Mouse (Mus musculus) CH12.LX (cell line): ENCODE data around the gene Macrod2. TPM values are rescaled to one million over a fixed set of nuclear protein-coding genes. Genes with fewer than 3 reads are reported as not detected.

Source experiments
- DNase-seq: peaks from one replicate; pipeline ENCODE4 v3.0.0-alpha.2; 2013; ENCODE audit errors: extremely low read depth
- H3K27ac ChIP-seq: 2 replicates; pipeline ENCODE4 v1.5.1; 2012; ENCODE audit warnings: low read depth, mild to moderate bottlenecking, control low read depth, moderate library complexity; ENCODE audit not compliant: insufficient read depth
- H3K27me3 ChIP-seq: replicated peaks from 2 replicates; pipeline ENCODE3; 2012; ENCODE audit warnings: inconsistent platforms
- H3K36me3 ChIP-seq, 2 experiments: replicated peaks in 1 of 2; 2 replicates each; pipeline versions ENCODE3 to v1.6.1; 2012; ENCODE audit warnings: inconsistent platforms in 1 of 2, low read length in 1 of 2, mild to moderate bottlenecking in 1 of 2, mixed read lengths in 1 of 2, moderate library complexity in 1 of 2; ENCODE audit not compliant: control insufficient read depth in 1 of 2, insufficient read depth in 1 of 2
- H3K4me1 ChIP-seq, 2 experiments: 2 replicates each; pipeline ENCODE4 v1.6.1; 2012; ENCODE audit warnings: inconsistent platforms in 1 of 2, moderate library complexity in 1 of 2; ENCODE audit not compliant: insufficient read depth in 2 of 2, control insufficient read depth in 1 of 2
- H3K4me2 ChIP-seq: 2 replicates; pipeline ENCODE4 v1.6.1; 2012; ENCODE audit warnings: low read depth, mild to moderate bottlenecking, control low read depth; ENCODE audit not compliant: poor library complexity, insufficient read depth, severe bottlenecking
- H3K4me3 ChIP-seq, 3 experiments: fragments of 150-350 bp in 1 of 3; sonication (generic) in 1 of 3; replicated peaks in 1 of 3; 2 replicates each; pipeline versions ENCODE3 to v1.5.1; 2011 to 2012; ENCODE audit warnings: low read depth in 2 of 3, low read length in 2 of 3, mild to moderate bottlenecking in 2 of 3, moderate library complexity in 2 of 3, control low read depth in 1 of 3, improper control_type of control experiment in 1 of 3, inconsistent platforms in 1 of 3, mixed read lengths in 1 of 3; ENCODE audit not compliant: poor library complexity in 1 of 3
- H3K79me2 ChIP-seq: replicated peaks from 2 replicates; pipeline ENCODE4 v1.6.1; 2012; ENCODE audit warnings: mild to moderate bottlenecking, moderate library complexity; ENCODE audit not compliant: control insufficient read depth, poor library complexity, insufficient read depth, severe bottlenecking; ENCODE audit errors: extremely low read depth
- H3K9ac ChIP-seq: 2 replicates; pipeline ENCODE4 v1.6.1; 2012; ENCODE audit warnings: low read depth, mild to moderate bottlenecking, control low read depth, moderate library complexity; ENCODE audit not compliant: insufficient read depth
- H3K9me3 ChIP-seq: replicated peaks from 2 replicates; pipeline ENCODE3; 2012; ENCODE audit warnings: low read length, inconsistent platforms, mixed read lengths
- CHD1 ChIP-seq: IDR thresholded peaks from 2 replicates; pipeline ENCODE4 v1.6.1; 2012; ENCODE audit warnings: low read depth, low read length, improper control_type of control experiment, inconsistent platforms
- ELF1 ChIP-seq: IDR thresholded peaks from 2 replicates; pipeline ENCODE4 v1.6.1; 2014; ENCODE audit warnings: low read depth, mild to moderate bottlenecking, inconsistent platforms, low read length, improper control_type of control experiment
- EP300 ChIP-seq: IDR thresholded peaks from 2 replicates; pipeline ENCODE4 v1.6.1; 2011; ENCODE audit warnings: low read length, improper control_type of control experiment
- IRF4 ChIP-seq: IDR thresholded peaks from 2 replicates; pipeline ENCODE4 v1.6.1; 2014; ENCODE audit warnings: low read depth, mild to moderate bottlenecking, inconsistent platforms, low read length, improper control_type of control experiment
- MAFK ChIP-seq: IDR thresholded peaks from 2 replicates; pipeline ENCODE4 v1.6.1; 2011; ENCODE audit warnings: low read length, improper control_type of control experiment; ENCODE audit not compliant: insufficient replicate concordance
- MAX ChIP-seq: IDR thresholded peaks from 2 replicates; pipeline ENCODE4 v1.6.1; 2011; ENCODE audit warnings: low read length, improper control_type of control experiment
- NELFE ChIP-seq: IDR thresholded peaks from 2 replicates; pipeline ENCODE4 v1.6.1; 2011; ENCODE audit warnings: low read depth, low read length, improper control_type of control experiment
- NRF1 ChIP-seq: IDR thresholded peaks from 2 replicates; pipeline ENCODE4 v1.6.1; 2014; ENCODE audit warnings: low read depth, mild to moderate bottlenecking, inconsistent platforms, low read length, improper control_type of control experiment, moderate library complexity
- PAX5 ChIP-seq: IDR thresholded peaks from 2 replicates; pipeline ENCODE4 v1.6.1; 2012; ENCODE audit warnings: low read length, inconsistent platforms, mixed read lengths
- POLR2A ChIP-seq: IDR thresholded peaks from 2 replicates; pipeline ENCODE4 v1.6.1; 2011; ENCODE audit warnings: low read depth, mild to moderate bottlenecking, improper control_type of control experiment, low read length
- RAD21 ChIP-seq: IDR thresholded peaks from 2 replicates; pipeline ENCODE4 v1.6.1; 2011; ENCODE audit warnings: low read depth, mild to moderate bottlenecking, low read length, improper control_type of control experiment, moderate library complexity
- SIN3A ChIP-seq: IDR thresholded peaks from 2 replicates; pipeline ENCODE4 v1.6.1; 2012; ENCODE audit warnings: low read length, improper control_type of control experiment, inconsistent platforms
- SMC3 ChIP-seq: IDR thresholded peaks from 2 replicates; pipeline ENCODE4 v1.6.1; 2011; ENCODE audit warnings: low read depth, low read length, improper control_type of control experiment
- TCF12 ChIP-seq: IDR thresholded peaks from 2 replicates; pipeline ENCODE4 v1.6.1; 2014; ENCODE audit warnings: low read depth, mild to moderate bottlenecking, inconsistent platforms, low read length, improper control_type of control experiment
- UBTF ChIP-seq: IDR thresholded peaks from 2 replicates; pipeline ENCODE4 v1.6.1; 2012; ENCODE audit warnings: low read depth, mild to moderate bottlenecking, inconsistent platforms, low read length, improper control_type of control experiment, moderate library complexity
- ZKSCAN1 ChIP-seq: IDR thresholded peaks from 2 replicates; pipeline ENCODE4 v1.6.1; 2012; ENCODE audit warnings: low read depth, inconsistent platforms, low read length, improper control_type of control experiment, borderline replicate concordance
- ZMIZ1 ChIP-seq: IDR thresholded peaks from 2 replicates; pipeline ENCODE4 v1.6.1; 2012; ENCODE audit warnings: low read depth, mild to moderate bottlenecking, inconsistent platforms, low read length, improper control_type of control experiment
- ZNF384 ChIP-seq: IDR thresholded peaks from 2 replicates; pipeline ENCODE4 v1.6.1; 2012; ENCODE audit warnings: low read depth, low read length, improper control_type of control experiment, inconsistent platforms
- dilution Hi-C: fragments of 300-500 bp; cut with MboI; formaldehyde crosslinking; loops from 2 replicates; pipeline ENCODE4 v1.14.3; 2020; ENCODE audit warnings: low sequenced_read_pairs; ENCODE audit not compliant: extremely low pct_unique_long_range_greater_than_20kb, extremely low pct_ligation_motif_present
- in situ Hi-C: fragments of 300-500 bp; cut with MboI; formaldehyde crosslinking; loops from 3 replicates; pipeline ENCODE4 v1.14.3; 2019; ENCODE audit warnings: low sequenced_read_pairs, low pct_ligation_motif_present, low pct_unique_long_range_greater_than_20kb, mixed read lengths
- polyA plus RNA-seq: library from polyadenylated mRNA; unstranded; fragments of >175 nt; gene quantifications from 2 replicates; pipeline ENCODE4 v1.2.1, GENCODE M21; 2012; ENCODE audit warnings: low read depth; ENCODE audit not compliant: insufficient read length
- total RNA-seq, 2 experiments: library from RNA; depleted of rRNA; stranded (reverse); fragments of 300-350 nt in 1 of 2; fragments of >200 nt in 1 of 2; gene quantifications; 2 replicates each; pipeline ENCODE4 v1.2.3; 2012 to 2014

Macrod2 gene
- total and polyA plus RNA-seq, 3 experiments, result not detected

DNA sequence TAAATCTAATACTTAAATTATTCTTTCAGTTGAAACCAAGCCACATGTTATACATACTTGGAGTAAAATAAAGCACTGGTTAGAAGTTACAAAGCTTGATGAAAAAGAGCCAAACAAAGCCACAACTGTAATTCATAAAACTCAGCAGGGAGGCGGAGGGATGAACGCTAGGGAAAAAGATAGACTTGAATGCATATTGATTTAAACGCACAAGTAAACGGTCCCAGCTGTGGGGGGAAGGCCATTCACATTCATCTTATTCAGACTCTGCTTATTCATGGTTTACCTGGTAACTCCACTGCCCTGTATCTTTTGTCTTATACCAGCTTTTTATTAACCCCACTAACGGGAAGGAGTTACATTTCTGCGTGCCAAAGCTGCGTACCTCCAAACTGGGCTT is 2038.0 kb downstream of the Macrod2 start:
- in situ Hi-C loops (no loop called here), dilution Hi-C loops (no loop called here)
- no peak overlapping the region for H3K4me2 ChIP-seq
- no peak for DNase-seq
- no peaks in the 10 kb centered on the region for H3K36me3 ChIP-seq
- TF ChIP-seq POLR2A (no peak), NRF1 (no peak), ZNF384 (no peak), SIN3A (no peak), UBTF (no peak), RAD21 (no peak), ZKSCAN1 (no peak), ELF1 (no peak)
- no peak overlapping the region for H3K4me3 ChIP-seq
- H3K9me3 ChIP-seq, result peaks cover 6% of the 10 kb centered on the region
- no peak overlapping the region for H3K27ac ChIP-seq
- no peak overlapping the region for H3K9ac ChIP-seq
- H3K4me1 ChIP-seq, result no peaks in the 10 kb centered on the region
- no peaks in the 10 kb centered on the region for H3K27me3 ChIP-seq
- H3K79me2 ChIP-seq, result no peaks in the 10 kb centered on the region

DNA sequence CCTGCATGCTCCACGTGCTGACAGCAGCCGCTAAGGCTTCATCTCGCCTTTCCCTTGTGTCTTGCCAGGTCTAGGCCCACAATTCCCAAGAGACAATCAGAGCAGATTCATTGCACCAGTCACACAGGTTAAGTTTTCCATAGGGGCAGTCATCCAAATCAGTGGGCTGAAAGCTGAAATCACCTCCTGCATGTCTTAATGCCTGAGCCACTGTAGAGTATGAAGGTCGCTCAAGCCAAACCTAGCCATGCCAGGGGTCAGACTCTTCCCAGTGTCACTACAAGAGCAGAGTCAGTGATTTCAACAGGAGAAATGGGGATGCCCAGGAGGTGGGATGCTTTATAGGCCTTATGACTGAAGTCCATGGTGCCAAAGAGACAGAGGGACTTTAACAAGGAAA is 2039.6 kb downstream of the Macrod2 start:
- DNase-seq, result no peak
- dilution Hi-C loops, result no loop called here
- no peaks in the 10 kb centered on the region for H3K27me3 ChIP-seq
- H3K9me3 ChIP-seq, result peaks cover 8% of the 10 kb centered on the region
- no peak overlapping the region for H3K4me3 ChIP-seq
- no peak overlapping the region for H3K27ac ChIP-seq
- no peak for TF ChIP-seq SIN3A
- TF ChIP-seq, all 38 proteins: peak for 0
- no peaks in the 10 kb centered on the region for H3K4me1 ChIP-seq
- H3K36me3 ChIP-seq, result no peaks in the 10 kb centered on the region
- no peak overlapping the region for H3K4me2 ChIP-seq
- in situ Hi-C loops, result no loop called here
- no peaks in the 10 kb centered on the region for H3K79me2 ChIP-seq
- no peak overlapping the region for H3K9ac ChIP-seq

DNA sequence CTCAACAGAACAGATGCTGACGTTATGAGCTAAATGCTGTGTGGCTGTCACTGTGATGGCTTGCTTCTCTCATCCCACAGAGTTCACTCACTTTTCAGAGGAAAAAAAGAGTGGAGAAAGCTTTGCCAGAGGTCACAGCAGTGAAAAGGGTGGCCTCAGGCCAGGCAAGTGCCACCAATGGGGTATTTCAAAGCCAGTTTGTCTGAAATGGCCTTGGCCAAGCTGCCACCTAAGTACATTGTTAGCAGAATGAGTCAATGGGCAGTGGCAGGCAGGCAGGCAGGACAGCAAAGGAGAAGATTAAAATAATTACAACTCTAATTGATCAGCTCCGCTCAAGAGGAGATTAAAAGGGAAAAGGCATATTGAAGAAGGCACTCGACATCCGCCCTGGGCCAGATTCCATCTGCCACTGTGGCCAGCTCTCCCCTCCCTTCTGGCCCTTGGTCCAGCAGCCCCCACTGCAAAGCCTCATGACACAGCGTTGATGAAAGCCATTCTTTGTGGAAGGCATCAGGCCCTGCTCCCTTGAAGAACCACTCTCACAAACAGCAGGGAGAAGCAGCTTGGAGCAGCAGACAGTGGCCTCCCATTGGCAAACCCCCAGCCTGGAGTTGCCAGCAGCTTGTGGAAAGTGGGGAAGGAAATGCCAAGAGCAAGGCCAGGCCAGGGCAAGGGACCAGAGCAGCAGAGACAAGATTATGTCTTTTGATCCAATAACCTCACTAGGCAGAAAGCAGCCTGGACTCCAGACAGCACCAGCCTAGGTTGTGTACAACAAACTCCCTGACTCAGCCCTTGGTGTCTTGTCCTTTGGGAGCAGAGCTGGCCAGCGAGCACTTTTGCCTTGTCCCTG is 2042.7 kb downstream of the Macrod2 start:
- no peaks in the 10 kb centered on the region for H3K4me1 ChIP-seq
- H3K9ac ChIP-seq, result no peak overlapping the region
- no peaks in the 10 kb centered on the region for H3K79me2 ChIP-seq
- no peaks in the 10 kb centered on the region for H3K27me3 ChIP-seq
- no peaks in the 10 kb centered on the region for H3K36me3 ChIP-seq
- H3K9me3 ChIP-seq, result peaks cover 6% of the 10 kb centered on the region
- in situ Hi-C loops (no loop called here), dilution Hi-C loops (no loop called here)
- H3K4me3 ChIP-seq, result no peak overlapping the region
- no peak for DNase-seq
- TF ChIP-seq ZMIZ1 (no peak), MAFK (no peak), TCF12 (no peak), ZKSCAN1 (no peak), NELFE (no peak), MAX (no peak), ZNF384 (no peak), SMC3 (no peak), CHD1 (no peak), EP300 (no peak), IRF4 (no peak), PAX5 (no peak), RAD21 (no peak)
- no peak overlapping the region for H3K4me2 ChIP-seq
- H3K27ac ChIP-seq, result no peak overlapping the region
